Mouse (Mus musculus): ENCODE results near the gene Gm42791.

- no peak for TF ChIP-seq CTCF (IDR thresholded peaks at IDR 0.05; ENCODE audit: low read depth)
- TF ChIP-seq EP300 (IDR thresholded peaks at IDR 0.05; ENCODE audit: low read depth), result no peak
Observed at GRCm38 (mm10) chr5:148863409-148863808, 131.5 kb downstream of the Gm42791 start.
